Mouse (Mus musculus) embryonic facial prominence, embryonic 11.5 days (tissue): ENCODE data around the gene Slc12a9. TPM values are rescaled to one million over a fixed set of nuclear protein-coding genes. Genes with fewer than 3 reads are reported as not detected.
A peak's percentile ranks its signal among the peaks of the same experiment; 100 is the strongest.

Source experiments
- ATAC-seq: fragments of 200-750 bp; cut with Nextera tagmentation; replicated peaks from 2 replicates; pipeline ENCODE4 v1.8.0; 2017; ENCODE audit warnings: low read depth; ENCODE audit not compliant: insufficient number of reproducible peaks, low FRiP score, low TSS enrichment
- DNase-seq: peaks from one replicate; pipeline ENCODE4 v3.0.0-alpha.2; 2015; ENCODE audit warnings: low spot score
- H3K27ac ChIP-seq: fragments of 300-500 bp; sonication (generic); replicated peaks from 2 replicates; pipeline ENCODE4 v1.5.1; 2014; ENCODE audit warnings: mild to moderate bottlenecking, low read depth, low read length, control low read depth
- H3K27me3 ChIP-seq: fragments of 300-500 bp; sonication (generic); 2 replicates; pipeline ENCODE4 v1.6.1; 2014; ENCODE audit warnings: mild to moderate bottlenecking, low read length, moderate library complexity, mixed read lengths; ENCODE audit not compliant: control insufficient read depth, insufficient read depth
- H3K36me3 ChIP-seq: fragments of 300-500 bp; sonication (generic); replicated peaks from 2 replicates; pipeline ENCODE4 v1.6.1; 2014; ENCODE audit warnings: low read depth, mild to moderate bottlenecking, low read length, moderate library complexity, mixed read lengths; ENCODE audit not compliant: control insufficient read depth, insufficient read depth
- H3K4me1 ChIP-seq: fragments of 300-500 bp; sonication (generic); 2 replicates; pipeline ENCODE4 v1.6.1; 2014; ENCODE audit warnings: low read length, mixed read lengths; ENCODE audit not compliant: control insufficient read depth, insufficient read depth
- H3K4me2 ChIP-seq: fragments of 300-500 bp; sonication (generic); 2 replicates; pipeline ENCODE4 v1.6.1; 2014; ENCODE audit warnings: low read depth, mild to moderate bottlenecking, control low read depth, low read length, moderate library complexity
- H3K4me3 ChIP-seq: fragments of 300-500 bp; sonication (generic); 2 replicates; pipeline ENCODE4 v1.5.1; 2014; ENCODE audit warnings: low read depth, low read length, control low read depth
- H3K9ac ChIP-seq: fragments of 300-500 bp; sonication (generic); replicated peaks from 2 replicates; pipeline ENCODE4 v1.6.1; 2014; ENCODE audit warnings: mild to moderate bottlenecking, control low read depth, low read length
- H3K9me3 ChIP-seq: fragments of 300-500 bp; sonication (generic); replicated peaks from 2 replicates; pipeline ENCODE4 v1.6.1; 2016; ENCODE audit warnings: mild to moderate bottlenecking, low read length, inconsistent platforms, mixed read lengths; ENCODE audit not compliant: control insufficient read depth
- WGBS: fragments of 180-500 bp; shearing (Covaris S2); extraction: QIAGEN DNeasy Blood & Tissue Kit; methylation state at CpG from one replicate; pipeline ENCODE4 v1.1.7; 2014; 5-methylcytosine and 5-hydroxymethylcytosine counted together
- polyA plus RNA-seq: library from polyadenylated mRNA; unstranded; fragments of >200 nt; fragmentation: Nextera tagmentation; extraction: Ambion mirVana; gene quantifications from 2 replicates; pipeline ENCODE4 v1.2.1, GENCODE M21; 2014

Slc12a9 gene
- polyA plus RNA-seq, 1 experiment from 2014 or later = 3.0 TPM

DNA sequence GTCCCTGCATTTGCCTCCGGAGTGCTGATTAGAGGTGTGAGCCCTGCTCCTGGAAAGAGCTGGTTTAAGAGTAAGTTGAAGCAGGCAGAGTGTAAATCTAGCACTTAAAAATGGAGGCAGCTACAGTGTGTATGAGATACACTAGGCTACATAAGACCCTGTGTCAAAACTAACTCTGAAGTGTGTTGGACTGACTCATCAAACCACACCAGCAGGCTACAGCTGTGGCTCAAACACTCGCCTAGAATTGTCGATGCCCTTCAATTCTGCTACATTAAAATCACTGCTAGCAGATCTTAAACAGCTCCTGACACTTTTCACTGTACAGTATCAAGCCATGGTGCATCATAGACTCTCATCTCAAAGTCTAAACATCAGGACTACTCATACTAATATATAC is 29.2 kb downstream of the Slc12a9 start:
- DNase-seq (no peak), ATAC-seq (no peak)
- Histone ChIP-seq H3K4me1 (peaks cover 4% of the 10 kb centered on the region; the same call in 1 of the 2 replicates), H3K4me3 (no peak overlapping the region), H3K36me3 (peaks cover 27% of the 10 kb centered on the region), H3K4me2 (no peak overlapping the region), H3K27me3 (no peaks in the 10 kb centered on the region), H3K9me3 (no peaks in the 10 kb centered on the region), H3K27ac (no peak overlapping the region), H3K9ac (no peak overlapping the region)
- 79% methylated on average over 3 of the region's 3 CpGs for WGBS

DNA sequence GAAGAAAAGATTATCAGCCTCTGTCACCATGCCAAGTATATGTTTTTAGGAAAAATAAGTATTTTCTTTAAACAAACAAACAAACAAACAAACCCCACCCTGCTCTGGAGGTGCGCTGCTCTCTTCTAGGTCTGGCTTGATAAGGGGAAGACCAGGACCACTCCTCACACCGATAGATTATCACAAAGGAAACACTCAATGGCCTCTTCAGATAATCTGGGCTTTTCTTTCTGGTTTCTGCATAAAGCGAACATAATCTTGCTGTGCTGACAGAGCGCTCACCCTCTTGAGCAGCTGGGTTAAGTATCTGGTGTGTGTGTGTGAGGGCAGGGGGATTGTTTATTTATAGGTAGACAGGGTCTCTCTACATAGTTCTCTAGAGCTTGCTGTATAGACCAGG is 29.8 kb downstream of the Slc12a9 start:
- Histone ChIP-seq H3K27ac (no peak overlapping the region), H3K4me3 (no peak overlapping the region), H3K36me3 (peaks cover 26% of the 10 kb centered on the region), H3K4me2 (no peak overlapping the region), H3K9ac (no peak overlapping the region), H3K4me1 (peaks cover 4% of the 10 kb centered on the region; the same call in 1 of the 2 replicates), H3K9me3 (no peaks in the 10 kb centered on the region), H3K27me3 (no peaks in the 10 kb centered on the region)
- DNase-seq (no peak), ATAC-seq (no peak)
- WGBS = 87% methylated on average over 4 of the region's 4 CpGs

DNA sequence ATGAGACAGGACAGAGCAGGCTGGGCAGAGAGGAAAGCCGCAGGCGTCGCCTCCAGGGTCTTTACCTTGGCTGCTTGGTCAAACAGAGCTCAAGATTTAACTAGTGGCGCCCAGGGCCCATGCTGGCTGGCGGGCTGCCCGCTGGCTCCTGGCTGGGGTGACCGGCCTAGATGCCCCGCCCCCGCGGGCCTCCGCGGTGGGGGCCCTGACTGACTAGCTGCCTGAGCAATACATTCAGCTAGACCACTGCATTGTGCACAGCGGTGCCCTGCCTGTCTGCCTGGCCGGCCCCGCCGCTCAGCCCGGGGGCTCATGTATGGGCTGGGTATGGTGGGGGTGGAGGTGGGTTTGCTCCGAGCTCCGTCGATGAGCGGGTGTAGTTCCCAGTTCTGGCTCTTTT is 32.1 kb downstream of the Slc12a9 start:
- no peak overlapping the region for H3K27ac ChIP-seq
- 85% methylated on average over 21 of the region's 21 CpGs for WGBS
- DNase-seq (no peak), ATAC-seq (peak; percentile 5; the same call in 1 of the 2 replicates)
- H3K4me2 ChIP-seq = no peak overlapping the region
- H3K9me3 ChIP-seq = no peaks in the 10 kb centered on the region
- H3K36me3 ChIP-seq = peaks cover 41% of the 10 kb centered on the region
- no peak overlapping the region for H3K9ac ChIP-seq
- H3K27me3 ChIP-seq = no peaks in the 10 kb centered on the region
- H3K4me1 ChIP-seq = peaks cover 4% of the 10 kb centered on the region; the same call in 1 of the 2 replicates
- H3K4me3 ChIP-seq = no peak overlapping the region

DNA sequence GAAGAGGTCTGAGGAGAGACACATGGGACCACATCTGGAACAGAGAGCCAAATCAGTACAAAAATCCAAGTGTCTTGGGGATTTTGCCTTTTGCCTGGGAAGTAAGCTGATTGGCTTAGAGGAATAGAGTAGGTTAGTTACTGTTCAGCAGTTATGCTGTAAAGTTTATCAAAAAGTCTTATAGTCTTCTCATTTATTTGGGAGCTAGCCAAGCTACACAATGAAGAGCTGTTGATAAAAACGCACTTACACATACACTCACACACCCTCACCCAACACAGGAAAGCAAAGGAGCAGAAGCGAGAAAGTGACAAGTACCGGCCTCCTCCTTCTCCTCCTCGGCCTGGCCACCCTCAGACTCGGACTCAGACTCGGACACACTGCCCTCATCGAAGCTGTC is 34.2 kb downstream of the Slc12a9 start:
- ATAC-seq (no peak), DNase-seq (no peak)
- no peak overlapping the region for H3K9ac ChIP-seq
- no peak overlapping the region for H3K4me2 ChIP-seq
- H3K27me3 ChIP-seq = no peaks in the 10 kb centered on the region
- H3K4me3 ChIP-seq = no peak overlapping the region
- H3K27ac ChIP-seq = no peak overlapping the region
- peaks cover 46% of the 10 kb centered on the region for H3K36me3 ChIP-seq
- H3K9me3 ChIP-seq = no peaks in the 10 kb centered on the region
- H3K4me1 ChIP-seq = peaks cover 4% of the 10 kb centered on the region; the same call in 1 of the 2 replicates
- 88% methylated on average over 7 of the region's 7 CpGs for WGBS

DNA sequence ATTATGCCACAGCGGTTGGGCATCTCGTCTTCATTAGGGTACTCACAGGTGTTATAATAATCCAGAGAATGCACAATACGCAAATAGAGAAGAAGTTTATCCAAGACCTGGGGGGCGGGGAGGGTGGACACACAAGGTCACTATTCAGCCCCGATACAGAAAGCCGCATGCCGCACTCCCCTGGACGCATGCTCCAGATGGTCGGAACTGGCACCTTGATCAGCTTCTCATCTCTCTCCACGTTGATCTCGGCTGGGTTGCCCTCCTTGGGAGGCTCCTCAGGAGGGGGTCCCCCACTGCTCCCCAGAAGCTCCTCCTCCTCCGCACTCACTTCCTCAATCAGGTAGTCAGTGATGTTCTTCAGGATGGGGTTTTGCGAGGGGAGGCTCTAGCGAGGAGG is 36.3 kb downstream of the Slc12a9 start:
- peaks cover 7% of the 10 kb centered on the region; the same call in 1 of the 2 replicates for H3K4me1 ChIP-seq
- H3K9ac ChIP-seq = no peak overlapping the region
- no peak overlapping the region for H3K27ac ChIP-seq
- no peak for DNase-seq
- H3K4me2 ChIP-seq = no peak overlapping the region
- H3K4me3 ChIP-seq = no peak overlapping the region
- no peaks in the 10 kb centered on the region for H3K27me3 ChIP-seq
- H3K9me3 ChIP-seq = no peaks in the 10 kb centered on the region
- WGBS = 90% methylated on average over 14 of the region's 14 CpGs
- no peak for ATAC-seq
- H3K36me3 ChIP-seq = peaks cover 38% of the 10 kb centered on the region

DNA sequence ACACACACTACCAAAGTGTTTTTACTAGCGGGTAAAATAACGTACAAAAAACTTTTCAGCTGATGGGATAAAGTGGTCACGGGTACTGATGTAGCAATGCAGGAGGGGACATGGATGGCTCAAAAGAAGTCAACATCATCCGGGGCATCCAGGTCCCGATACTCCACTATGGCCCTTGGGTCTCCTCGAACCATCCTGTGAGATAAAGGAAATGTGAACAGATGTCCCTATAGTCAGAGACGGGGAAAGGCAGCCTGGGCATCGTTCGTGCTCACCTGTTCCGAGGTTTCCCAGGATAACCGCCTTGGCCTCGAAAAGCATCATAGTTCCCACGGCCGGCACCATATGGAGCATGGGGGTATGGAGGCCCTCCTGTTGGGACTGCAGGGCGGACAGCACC is 37.7 kb downstream of the Slc12a9 start:
- Histone ChIP-seq H3K36me3 (peaks cover 26% of the 10 kb centered on the region), H3K27ac (no peak overlapping the region), H3K4me3 (no peak overlapping the region)

DNA sequence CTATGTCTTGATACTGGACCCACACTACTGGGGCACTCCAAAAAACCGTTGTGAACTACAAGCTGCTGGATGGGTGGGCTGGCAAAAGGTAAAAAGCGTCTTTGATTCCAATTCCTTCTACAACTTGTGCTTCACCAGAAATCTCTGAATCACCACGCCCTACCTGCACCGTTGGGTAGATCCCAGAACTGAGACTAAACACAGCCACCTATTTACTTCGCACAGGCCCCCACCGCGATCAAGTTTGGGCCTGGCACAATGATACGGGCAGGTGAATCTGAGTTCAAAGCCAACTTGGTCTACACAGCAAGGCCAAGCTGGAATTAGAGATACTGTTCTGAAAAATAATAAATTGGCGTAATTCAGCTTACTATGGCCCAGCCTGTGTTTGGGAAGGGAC is 38.1 kb downstream of the Slc12a9 start:
- WGBS = 85% methylated on average over 9 of the region's 9 CpGs
- peaks cover 11% of the 10 kb centered on the region for H3K27me3 ChIP-seq
- peak overlapping the region; percentile 97 for H3K4me2 ChIP-seq
- peaks cover 7% of the 10 kb centered on the region; the same call in 1 of the 2 replicates for H3K4me1 ChIP-seq
- no peak for ATAC-seq
- H3K9me3 ChIP-seq = no peaks in the 10 kb centered on the region
- H3K9ac ChIP-seq = peak overlapping the region; percentile 76
- peak overlapping the region; percentile 54 for H3K4me3 ChIP-seq
- no peak overlapping the region for H3K27ac ChIP-seq
- no peak for DNase-seq
- peaks cover 26% of the 10 kb centered on the region for H3K36me3 ChIP-seq

More for the DNA sequence above, 37.7 kb downstream of the Slc12a9 start:
- H3K9me3 ChIP-seq = no peaks in the 10 kb centered on the region
- ATAC-seq = no peak
- no peak overlapping the region for H3K9ac ChIP-seq
- peaks cover 6% of the 10 kb centered on the region for H3K27me3 ChIP-seq
- WGBS = 92% methylated on average over 15 of the region's 15 CpGs
- no peak for DNase-seq
- peaks cover 7% of the 10 kb centered on the region; the same call in 1 of the 2 replicates for H3K4me1 ChIP-seq
- no peak overlapping the region for H3K4me2 ChIP-seq

DNA sequence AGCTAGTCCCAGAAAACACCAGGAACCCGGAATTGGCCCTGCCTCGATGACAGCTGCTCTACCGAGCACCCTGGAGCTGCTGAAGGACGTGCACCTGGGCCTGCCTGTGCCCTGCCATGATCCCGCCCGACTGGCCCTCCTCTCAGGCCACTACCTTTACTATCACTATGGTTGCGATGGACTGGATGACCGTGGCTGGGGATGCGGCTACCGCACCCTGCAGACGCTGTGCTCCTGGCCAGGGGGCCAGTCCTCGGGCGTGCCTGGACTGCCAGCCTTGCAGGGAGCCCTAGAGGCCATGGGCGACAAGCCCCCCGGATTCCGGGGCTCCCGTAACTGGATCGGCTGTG is 38.7 kb downstream of the Slc12a9 start:
- Histone ChIP-seq H3K4me3 (peak overlapping the region; percentile 54), H3K36me3 (peaks cover 26% of the 10 kb centered on the region), H3K9ac (peak overlapping the region; percentile 76), H3K4me2 (peak overlapping the region; percentile 97), H3K27me3 (peaks cover 16% of the 10 kb centered on the region), H3K4me1 (peaks cover 7% of the 10 kb centered on the region; the same call in 1 of the 2 replicates), H3K27ac (peak overlapping the region; percentile 56; the same call in 1 of the 2 replicates), H3K9me3 (no peaks in the 10 kb centered on the region)
- DNase-seq = no peak
- ATAC-seq = no peak; the same call in none of the 2 replicates
- WGBS = 11% methylated on average over 18 of the region's 18 CpGs
